Mouse (Mus musculus): ENCODE data around the gene 1700001P01Rik.
"Not testable (repeated sequence)": the region's sequence is repeated elsewhere in the genome, so short reads cannot be mapped to it uniquely, and the experiment has no call there.

The 1700001P01Rik gene

DNA sequence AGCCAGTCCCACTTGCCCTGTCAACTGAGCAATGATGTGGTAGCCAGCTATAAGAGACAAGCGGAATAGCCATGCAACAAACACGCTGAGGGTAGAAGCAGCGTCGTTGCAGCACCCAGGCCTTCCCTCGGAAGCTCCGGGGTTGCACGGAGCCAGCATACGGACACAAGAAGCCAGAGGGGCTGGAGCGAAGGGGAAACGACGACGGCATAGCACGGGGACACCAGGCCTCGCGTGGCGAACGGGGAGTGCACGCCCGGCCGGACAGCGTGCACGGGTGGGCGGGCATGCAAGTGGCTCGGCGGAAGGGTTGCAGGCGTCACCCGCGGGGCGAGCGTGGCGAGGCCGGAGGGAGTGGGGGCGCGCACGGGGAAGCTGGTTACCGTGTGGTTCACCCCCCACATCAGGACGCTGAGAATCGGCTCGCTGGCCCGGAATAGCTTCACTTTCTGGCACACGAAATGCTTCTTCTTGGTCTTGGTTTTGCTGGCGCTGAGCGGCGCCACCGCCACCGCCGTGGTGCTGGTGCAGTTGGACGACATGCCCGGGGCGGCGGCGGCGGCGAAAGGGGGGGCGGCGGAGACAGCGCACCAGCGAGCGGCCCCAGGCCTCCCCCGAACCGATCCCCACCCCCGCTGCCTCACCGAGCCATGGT lies 31.5 kb downstream of the 1700001P01Rik start, which contains the start of gene Pip4k2b:
Gene Pip4k2b (minus strand): TSS at position 642 of the 655 bp plus-strand sequence.
- DNase-seq: peak; percentile 52

DNA sequence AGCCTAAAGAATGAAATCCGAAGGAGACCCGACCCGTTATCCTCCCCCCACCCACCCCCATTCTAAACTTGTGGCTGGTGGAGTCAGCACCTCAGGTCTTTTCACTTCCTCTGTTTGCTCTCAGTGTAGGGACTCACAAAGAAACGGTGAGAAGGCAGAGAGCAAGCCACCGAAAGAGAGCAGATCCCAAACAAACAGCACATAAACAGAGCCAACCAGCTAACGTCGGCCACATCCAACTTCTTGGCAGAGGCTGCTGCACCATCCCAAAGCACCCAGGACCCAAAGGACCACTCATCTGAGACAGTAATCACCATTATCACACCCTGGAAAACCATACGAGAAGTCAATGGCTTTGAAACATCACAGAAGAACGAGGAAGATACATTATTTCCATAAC lies 32.3 kb downstream of the 1700001P01Rik start:
- no peak for DNase-seq

GRCm38 (mm10) chr11:97742591-97742990 lies 33.1 kb downstream of the 1700001P01Rik start:
- no peak for DNase-seq

GRCm38 (mm10) chr11:97742157-97742556 lies 33.6 kb downstream of the 1700001P01Rik start:
- DNase-seq: no peak

DNA sequence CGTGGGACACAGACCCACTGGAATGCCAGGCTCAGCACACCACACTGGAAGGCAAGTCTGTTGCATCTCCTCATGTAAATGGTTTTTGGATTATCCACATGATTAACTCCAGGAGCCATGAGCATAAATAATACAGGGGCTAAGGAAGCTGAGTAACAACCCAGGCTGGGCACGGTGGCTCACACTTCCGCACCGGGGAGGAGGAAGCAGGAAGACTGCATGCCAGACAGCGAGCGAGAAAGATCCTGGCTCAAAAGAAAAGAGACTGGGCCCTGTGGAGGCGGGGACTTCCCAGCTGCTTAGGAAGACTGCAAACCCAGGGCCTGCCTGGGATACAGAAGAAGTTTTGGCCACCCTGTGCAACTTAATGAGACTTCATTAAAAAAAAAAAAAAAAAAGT lies 35.5 kb downstream of the 1700001P01Rik start:
- no peak for DNase-seq

DNA sequence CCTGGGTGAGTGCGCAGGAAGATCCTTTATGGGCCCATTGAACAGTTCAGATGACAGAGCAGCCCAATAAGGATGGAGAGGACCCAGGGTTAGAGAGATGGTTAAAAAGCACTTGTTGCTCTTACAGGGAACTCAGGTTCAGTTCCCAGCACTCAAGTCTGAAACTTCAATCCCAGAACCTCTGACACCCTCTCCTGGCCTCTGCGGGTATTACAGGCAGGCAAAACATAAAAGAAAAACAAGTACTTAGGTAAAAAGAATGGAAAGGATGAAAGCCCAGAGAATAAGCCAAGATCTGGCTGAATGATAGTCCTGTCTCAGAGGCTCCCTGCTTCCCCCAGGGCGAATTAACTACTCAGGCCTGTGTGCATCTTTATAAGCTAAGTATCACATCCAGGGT lies 36.6 kb downstream of the 1700001P01Rik start:
- DNase-seq: no peak

- no peak for DNase-seq
Observed at GRCm38 (mm10) chr11:97738703-97739102, 37.0 kb downstream of the 1700001P01Rik start.

DNA sequence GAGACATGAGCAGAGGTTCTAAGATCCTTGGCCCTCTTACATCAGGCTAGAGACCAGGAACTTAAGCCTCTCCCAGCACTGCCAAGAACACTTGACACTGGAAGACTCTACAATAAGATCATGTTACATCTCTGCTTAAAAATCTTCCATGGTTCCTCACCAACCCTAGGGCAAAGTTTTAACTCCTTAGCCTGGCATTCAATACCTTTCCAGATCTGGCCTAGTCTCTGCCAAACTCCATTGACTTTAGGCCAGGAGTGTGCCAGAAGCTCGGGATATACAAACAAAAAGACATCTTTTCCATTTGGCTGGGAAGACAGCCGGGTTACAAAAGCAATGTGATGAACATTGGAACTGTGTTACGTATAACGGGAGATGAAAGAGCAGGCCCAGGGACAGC lies 38.1 kb downstream of the 1700001P01Rik start:
- DNase-seq: no peak

- no peak for DNase-seq
Observed at GRCm38 (mm10) chr11:97736645-97737044, 39.1 kb downstream of the 1700001P01Rik start.

GRCm38 (mm10) chr11:97734810-97735209 lies 40.9 kb downstream of the 1700001P01Rik start:
- not testable (repeated sequence) for DNase-seq

DNA sequence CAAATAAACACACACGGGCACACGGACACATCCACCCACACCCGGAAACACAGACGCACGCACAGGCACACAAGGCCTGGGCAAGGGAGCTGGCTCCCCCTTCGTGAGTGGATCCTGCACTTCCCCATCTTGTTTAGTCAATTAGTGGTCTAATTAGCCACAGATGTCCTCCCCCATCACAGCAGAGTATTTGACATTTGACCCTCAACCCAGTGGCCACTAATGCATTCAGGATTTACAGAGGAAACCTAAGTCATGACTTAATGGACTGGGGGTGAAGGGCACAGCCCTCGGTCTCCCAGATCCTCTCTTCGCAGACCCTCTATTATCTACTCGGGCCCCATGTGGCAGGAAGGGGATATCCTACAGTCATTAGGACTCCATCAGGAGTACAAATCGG lies 42.0 kb downstream of the 1700001P01Rik start:
- no peak for DNase-seq

GRCm38 (mm10) chr11:97728730-97729129 lies 47.0 kb downstream of the 1700001P01Rik start:
- DNase-seq: no peak

- DNase-seq: no peak
Observed at GRCm38 (mm10) chr11:97728311-97728710, 47.4 kb downstream of the 1700001P01Rik start.

DNA sequence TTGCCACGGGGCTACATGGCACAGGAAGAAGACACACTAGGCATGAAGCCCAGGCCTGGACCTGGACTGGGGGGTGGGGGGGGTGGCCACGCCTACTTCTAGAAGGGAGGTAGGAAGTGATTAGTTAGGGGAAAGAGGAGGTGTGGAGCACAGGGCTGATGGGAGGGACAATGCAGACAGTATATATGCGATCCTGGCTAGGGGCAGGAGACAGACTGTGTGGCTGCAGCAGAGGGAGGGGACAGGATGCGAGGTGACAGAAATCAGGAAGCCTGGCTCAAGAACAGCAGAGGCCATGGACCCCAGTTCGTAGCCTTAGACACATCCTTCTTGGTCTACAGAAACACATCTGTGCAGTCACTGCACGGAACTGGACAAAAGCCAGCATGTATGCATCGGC lies 52.0 kb downstream of the 1700001P01Rik start:
- no peak for DNase-seq

Measured in kidney, adult 11 months (tissue).